Mouse (Mus musculus): Measurements from ENCODE around the gene Ifngr1. TPM values are rescaled to one million over a fixed set of nuclear protein-coding genes. Genes with fewer than 3 reads are reported as not detected.

The Ifngr1 gene
- polyA plus RNA-seq (2012; rRNA removed): 151 and 205 TPM in 2 replicates

DNA sequence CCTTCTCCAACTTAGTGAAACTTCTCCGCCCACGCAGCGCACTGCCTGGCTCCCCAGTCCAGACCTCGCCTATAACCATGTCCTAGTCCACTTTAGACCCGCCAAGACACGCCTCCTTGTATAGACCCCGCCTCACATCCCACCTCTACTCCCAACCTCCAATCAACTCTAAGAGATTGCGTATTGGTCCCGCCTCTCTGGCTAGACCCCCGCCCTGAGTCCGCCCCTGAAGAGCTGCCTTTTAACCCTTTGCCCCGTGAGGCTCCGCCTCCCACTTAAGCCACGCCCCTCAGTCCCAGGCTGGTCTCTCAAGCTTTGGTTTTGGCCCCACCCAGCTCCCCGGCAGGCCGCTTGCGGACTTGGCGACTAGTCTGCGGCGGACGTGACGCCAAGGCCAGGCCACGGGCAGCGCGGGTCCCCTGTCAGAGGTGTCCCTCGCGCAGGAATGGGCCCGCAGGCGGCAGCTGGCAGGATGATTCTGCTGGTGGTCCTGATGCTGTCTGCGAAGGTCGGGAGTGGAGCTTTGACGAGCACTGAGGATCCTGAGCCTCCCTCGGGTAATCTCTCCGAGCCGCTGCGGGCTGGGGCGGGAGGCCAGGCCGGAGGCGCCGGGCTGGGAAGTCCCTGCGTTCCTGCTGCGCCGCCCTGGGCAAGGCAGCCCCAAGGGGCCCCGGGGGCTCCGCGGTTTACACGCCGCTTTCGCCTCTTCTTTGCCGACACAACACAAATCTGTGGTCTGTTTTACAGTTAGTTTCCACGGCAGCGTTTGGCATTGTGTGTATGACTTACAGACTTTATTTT lies at the start of gene Ifngr1:
Gene Ifngr1 (plus strand): TSS at position 309 of the 801 bp plus-strand sequence.
- H3K4me3 ChIP-seq (ENCODE audit: control insufficient read depth, insufficient read depth, low read length): peak within 1 kb of the TSS; percentile 86
- H3K4me1 ChIP-seq (replicated peaks; ENCODE audit: control insufficient read depth, insufficient read depth, low read length): peaks cover 32% of the 10 kb centered on the region
- 1% methylated on average over 52 of the region's 52 CpGs for WGBS
- H3K27me3 ChIP-seq (ENCODE audit: control insufficient read depth, insufficient read depth, low read length): no peaks in the 10 kb centered on the region
- H3K27ac ChIP-seq (ENCODE audit: control insufficient read depth, insufficient read depth, low read length): peak within 1 kb of the TSS; percentile 84
- TF ChIP-seq POLR2A (IDR thresholded peaks at IDR 0.05; ENCODE audit: control insufficient read depth, extremely low read depth, insufficient read depth, low read length, poor library complexity) (peak; percentile 98), CTCF (IDR thresholded peaks at IDR 0.05; ENCODE audit: borderline replicate concordance, control insufficient read depth, extremely low read depth, insufficient read depth, low read length, poor library complexity) (peak; percentile 37; the same call in 1 of the 2 replicates)
- peak; percentile 100 for DNase-seq
- H3K36me3 ChIP-seq (ENCODE audit: control insufficient read depth, insufficient read depth, low read length): peaks cover 4% of the 10 kb centered on the region; the same call in 1 of the 2 replicates

GRCm38 (mm10) chr10:19546825-19547224 lies 44.9 kb upstream of the Ifngr1 start:
- H3K27ac ChIP-seq (ENCODE audit: control insufficient read depth, insufficient read depth, low read length): no peak overlapping the region
- no peaks in the 10 kb centered on the region for H3K4me1 ChIP-seq (replicated peaks; ENCODE audit: control insufficient read depth, insufficient read depth, low read length)
- no peaks in the 10 kb centered on the region for H3K27me3 ChIP-seq (ENCODE audit: control insufficient read depth, insufficient read depth, low read length)
- TF ChIP-seq CTCF (IDR thresholded peaks at IDR 0.05; ENCODE audit: borderline replicate concordance, control insufficient read depth, extremely low read depth, insufficient read depth, low read length, poor library complexity): no peak
- no peak for TF ChIP-seq POLR2A (IDR thresholded peaks at IDR 0.05; ENCODE audit: control insufficient read depth, extremely low read depth, insufficient read depth, low read length, poor library complexity)
- DNase-seq: no peak
- no peak overlapping the region for H3K4me3 ChIP-seq (ENCODE audit: control insufficient read depth, insufficient read depth, low read length)
- H3K36me3 ChIP-seq (ENCODE audit: control insufficient read depth, insufficient read depth, low read length): no peaks in the 10 kb centered on the region
- WGBS: 100% methylated on average over 1 of the region's 1 CpGs

- WGBS: 96% methylated on average over 1 of the region's 1 CpGs
- TF ChIP-seq POLR2A (IDR thresholded peaks at IDR 0.05; ENCODE audit: control insufficient read depth, extremely low read depth, insufficient read depth, low read length, poor library complexity) (no peak), CTCF (IDR thresholded peaks at IDR 0.05; ENCODE audit: borderline replicate concordance, control insufficient read depth, extremely low read depth, insufficient read depth, low read length, poor library complexity) (no peak)
- Histone ChIP-seq H3K36me3 (ENCODE audit: control insufficient read depth, insufficient read depth, low read length) (no peaks in the 10 kb centered on the region), H3K27me3 (ENCODE audit: control insufficient read depth, insufficient read depth, low read length) (no peaks in the 10 kb centered on the region), H3K4me3 (ENCODE audit: control insufficient read depth, insufficient read depth, low read length) (no peak overlapping the region), H3K4me1 (replicated peaks; ENCODE audit: control insufficient read depth, insufficient read depth, low read length) (0 out of 2 replicates have a peak, but pooled peaks cover 2% of the 10 kb centered on the region), H3K27ac (ENCODE audit: control insufficient read depth, insufficient read depth, low read length) (no peak overlapping the region)
- DNase-seq: no peak
Observed at GRCm38 (mm10) chr10:19548016-19548415, 43.7 kb upstream of the Ifngr1 start.

DNA sequence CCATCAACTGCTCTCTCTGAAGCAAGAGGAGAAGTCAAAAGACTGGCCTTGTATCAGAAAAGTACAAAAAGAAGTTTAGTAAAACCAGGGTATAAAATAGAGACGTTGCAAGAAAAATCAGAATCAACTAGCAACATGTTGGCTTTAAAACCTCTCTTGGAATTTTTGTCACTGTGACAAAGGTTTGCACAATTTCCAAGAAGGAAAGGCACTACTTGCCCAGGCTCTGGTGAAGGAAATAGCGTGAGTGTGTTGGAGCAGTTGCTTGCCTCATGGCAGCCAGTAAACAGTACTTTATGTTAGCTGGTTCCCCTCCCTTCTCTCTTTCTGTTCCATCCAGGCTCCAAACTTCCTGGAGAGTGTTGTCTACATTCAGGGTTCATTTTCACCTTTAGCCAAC lies 43.3 kb upstream of the Ifngr1 start:
- WGBS: 97% methylated on average over 2 of the region's 2 CpGs
- Histone ChIP-seq H3K27ac (ENCODE audit: control insufficient read depth, insufficient read depth, low read length) (no peak overlapping the region), H3K27me3 (ENCODE audit: control insufficient read depth, insufficient read depth, low read length) (no peaks in the 10 kb centered on the region), H3K4me3 (ENCODE audit: control insufficient read depth, insufficient read depth, low read length) (no peak overlapping the region), H3K4me1 (replicated peaks; ENCODE audit: control insufficient read depth, insufficient read depth, low read length) (peaks cover 4% of the 10 kb centered on the region), H3K36me3 (ENCODE audit: control insufficient read depth, insufficient read depth, low read length) (no peaks in the 10 kb centered on the region)
- DNase-seq: no peak
- TF ChIP-seq POLR2A (IDR thresholded peaks at IDR 0.05; ENCODE audit: control insufficient read depth, extremely low read depth, insufficient read depth, low read length, poor library complexity) (no peak), CTCF (IDR thresholded peaks at IDR 0.05; ENCODE audit: borderline replicate concordance, control insufficient read depth, extremely low read depth, insufficient read depth, low read length, poor library complexity) (no peak)

DNA sequence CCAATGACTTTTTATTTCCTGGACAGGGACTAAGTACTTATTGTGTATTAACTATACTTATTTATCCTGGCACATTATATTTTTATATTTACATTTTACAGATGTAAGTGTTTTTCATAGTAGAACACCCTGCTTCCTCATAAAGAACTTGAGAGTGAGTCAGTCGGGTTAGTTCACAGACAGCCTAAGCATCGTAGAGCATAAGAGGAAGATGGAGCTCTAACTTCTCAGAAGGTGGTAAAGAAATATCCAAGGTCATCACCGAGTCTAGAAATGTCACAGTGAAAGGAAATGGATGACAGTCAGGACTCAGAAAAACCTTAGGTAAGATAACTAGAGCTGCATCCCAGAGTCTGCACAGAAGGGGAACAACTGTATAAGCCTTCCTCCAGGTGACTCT lies 40.2 kb upstream of the Ifngr1 start:
- WGBS: 46% methylated on average over 3 of the region's 3 CpGs
- TF ChIP-seq POLR2A (IDR thresholded peaks at IDR 0.05; ENCODE audit: control insufficient read depth, extremely low read depth, insufficient read depth, low read length, poor library complexity) (no peak), CTCF (IDR thresholded peaks at IDR 0.05; ENCODE audit: borderline replicate concordance, control insufficient read depth, extremely low read depth, insufficient read depth, low read length, poor library complexity) (no peak)

GRCm38 (mm10) chr10:19553857-19554256 lies 37.9 kb upstream of the Ifngr1 start:
- 64% methylated on average over 2 of the region's 2 CpGs for WGBS
- no peaks in the 10 kb centered on the region for H3K27me3 ChIP-seq (ENCODE audit: control insufficient read depth, insufficient read depth, low read length)

More for the DNA sequence above, 40.2 kb upstream of the Ifngr1 start:
- Histone ChIP-seq H3K4me3 (ENCODE audit: control insufficient read depth, insufficient read depth, low read length) (no peak overlapping the region), H3K4me1 (replicated peaks; ENCODE audit: control insufficient read depth, insufficient read depth, low read length) (peaks cover 6% of the 10 kb centered on the region), H3K36me3 (ENCODE audit: control insufficient read depth, insufficient read depth, low read length) (no peaks in the 10 kb centered on the region), H3K27me3 (ENCODE audit: control insufficient read depth, insufficient read depth, low read length) (no peaks in the 10 kb centered on the region), H3K27ac (ENCODE audit: control insufficient read depth, insufficient read depth, low read length) (no peak overlapping the region)
- DNase-seq: no peak

More at GRCm38 (mm10) chr10:19553857-19554256, 37.9 kb upstream of the Ifngr1 start:
- H3K4me1 ChIP-seq (replicated peaks; ENCODE audit: control insufficient read depth, insufficient read depth, low read length): peaks cover 6% of the 10 kb centered on the region
- no peak overlapping the region for H3K4me3 ChIP-seq (ENCODE audit: control insufficient read depth, insufficient read depth, low read length)
- no peak for DNase-seq
- no peaks in the 10 kb centered on the region for H3K36me3 ChIP-seq (ENCODE audit: control insufficient read depth, insufficient read depth, low read length)
- TF ChIP-seq CTCF (IDR thresholded peaks at IDR 0.05; ENCODE audit: borderline replicate concordance, control insufficient read depth, extremely low read depth, insufficient read depth, low read length, poor library complexity) (no peak), POLR2A (IDR thresholded peaks at IDR 0.05; ENCODE audit: control insufficient read depth, extremely low read depth, insufficient read depth, low read length, poor library complexity) (no peak)
- H3K27ac ChIP-seq (ENCODE audit: control insufficient read depth, insufficient read depth, low read length): no peak overlapping the region

Data from thymus, adult 2 months (tissue).